Mouse (Mus musculus) E14TG2a.4 (cell line): ENCODE results near the gene Apba2.

Source experiments
- CTCF ChIP-seq: conservative IDR thresholded peaks from 2 replicates; pipeline ENCODE4 v1.5.1; 2014; ENCODE audit warnings: low read length
- NANOG ChIP-seq: IDR thresholded peaks from 2 replicates; pipeline ENCODE4 v1.6.1; 2014; ENCODE audit warnings: borderline replicate concordance, low read length, mixed read lengths

- TF ChIP-seq CTCF (no peak), NANOG (no peak)
Measured at GRCm38 (mm10) chr7:64588636-64589389, 87.3 kb downstream of the Apba2 start.
